Mouse (Mus musculus) hindbrain, postnatal 0 days (tissue): ENCODE data around the gene Spink2. TPM values are rescaled to one million over a fixed set of nuclear protein-coding genes. Genes with fewer than 3 reads are reported as not detected.
A peak's percentile ranks its signal among the peaks of the same experiment; 100 is the strongest.

Experiments
- ATAC-seq: fragments of 200-750 bp; cut with Nextera tagmentation; 2 replicates; pipeline ENCODE4 v1.8.0; 2017; ENCODE audit warnings: mild to moderate bottlenecking, moderate TSS enrichment, moderate library complexity
- DNase-seq: peaks from one replicate; pipeline ENCODE4 v3.0.0-alpha.2; 2015; ENCODE audit warnings: low spot score
- H3K27ac ChIP-seq: fragments of 300-500 bp; sonication (generic); 2 replicates; pipeline ENCODE4 v1.5.1; 2014; ENCODE audit warnings: mild to moderate bottlenecking
- H3K27me3 ChIP-seq: fragments of 300-500 bp; sonication (generic); 2 replicates; pipeline ENCODE4 v1.6.1; 2014; ENCODE audit warnings: low read length, mixed read lengths; ENCODE audit not compliant: insufficient read depth
- H3K36me3 ChIP-seq: fragments of 300-500 bp; sonication (generic); 2 replicates; pipeline ENCODE4 v1.6.1; 2014; ENCODE audit warnings: low read length, mixed read lengths; ENCODE audit not compliant: insufficient read depth
- H3K4me1 ChIP-seq: fragments of 300-500 bp; sonication (generic); 2 replicates; pipeline ENCODE4 v1.6.1; 2014; ENCODE audit warnings: antibody characterized with exemption, low read length, mixed read lengths; ENCODE audit not compliant: insufficient read depth
- H3K4me2 ChIP-seq: fragments of 300-500 bp; sonication (generic); 2 replicates; pipeline ENCODE4 v1.6.1; 2014; ENCODE audit warnings: low read depth, mild to moderate bottlenecking, low read length, moderate library complexity, mixed read lengths
- H3K4me3 ChIP-seq: fragments of 300-500 bp; sonication (generic); 2 replicates; pipeline ENCODE4 v1.5.1; 2014; ENCODE audit warnings: low read length
- H3K9ac ChIP-seq: fragments of 300-500 bp; sonication (generic); replicated peaks from 2 replicates; pipeline ENCODE4 v1.6.1; 2014; ENCODE audit warnings: mild to moderate bottlenecking, low read length, moderate library complexity, mixed read lengths
- H3K9me3 ChIP-seq: fragments of 300-500 bp; sonication (generic); 2 replicates; pipeline ENCODE4 v1.6.1; 2016; ENCODE audit warnings: low read length, mixed read lengths
- CTCF ChIP-seq: IDR thresholded peaks from 2 replicates; pipeline ENCODE4 v1.5.1; 2016; ENCODE audit warnings: antibody characterized with exemption, control low read depth, low read depth
- WGBS: fragments of 180-500 bp; shearing (Covaris S2); extraction: QIAGEN DNeasy Blood & Tissue Kit; methylation state at CpG from one replicate; pipeline ENCODE4 v1.1.7; 2014; 5-methylcytosine and 5-hydroxymethylcytosine counted together
- polyA plus RNA-seq: library from polyadenylated mRNA; unstranded; fragments of >200 nt; fragmentation: Nextera tagmentation; extraction: Ambion mirVana; gene quantifications from 2 replicates; pipeline ENCODE4 v1.2.1, GENCODE M21; 2015
- total RNA-seq: library from RNA; depleted of rRNA; stranded (reverse); fragments of >200 nt; gene quantifications from 2 replicates; pipeline ENCODE4 v1.2.3, GENCODE M21; 2014; rRNA removed

Gene Spink2
- total RNA-seq (not detected in 2 replicates), polyA plus RNA-seq (0.26 and 0.61 TPM in 2 replicates)

- Histone ChIP-seq H3K9me3 (no peaks in the 10 kb centered on the region), H3K4me2 (peak within 1 kb of the TSS; percentile 52), H3K9ac (no peak within 1 kb of the TSS; the same call in 1 of the 2 replicates), H3K4me3 (peak within 1 kb of the TSS; percentile 22), H3K36me3 (no peaks in the 10 kb centered on the region), H3K4me1 (no peaks in the 10 kb centered on the region), H3K27me3 (no peaks in the 10 kb centered on the region), H3K27ac (no peak within 1 kb of the TSS)
- TF ChIP-seq CTCF = no peak
- DNase-seq (peak; percentile 9), ATAC-seq (peak; percentile 47)
- WGBS = 9% methylated on average over 17 of the region's 18 CpGs
Measured at GRCm38 (mm10) chr5:77211236-77211635, at the start of gene Spink2. Gene Spink2 (minus strand): TSS chr5:77211471.

DNA sequence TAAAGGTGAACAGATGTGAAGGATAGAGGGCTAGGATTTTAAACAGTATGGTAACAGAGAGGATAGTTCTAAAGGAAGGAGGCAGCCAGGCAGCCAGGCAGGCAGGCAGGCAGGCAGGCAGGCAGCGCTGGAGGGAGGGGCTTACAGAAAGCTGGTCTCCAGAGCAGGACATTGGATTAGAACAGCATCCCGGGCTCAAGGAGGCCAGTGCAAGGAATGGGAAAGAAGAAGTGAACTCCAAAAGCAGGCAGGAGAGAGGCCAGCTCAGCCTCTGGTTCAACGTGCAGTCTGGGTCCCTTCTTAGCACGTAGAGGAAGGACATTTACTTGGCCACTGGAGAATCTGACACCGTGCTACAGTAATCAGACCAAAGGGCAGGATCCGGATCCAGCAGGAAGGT is 48.9 kb upstream of the Spink2 start:
- Histone ChIP-seq H3K9me3 (no peaks in the 10 kb centered on the region), H3K4me3 (no peak overlapping the region), H3K36me3 (no peaks in the 10 kb centered on the region), H3K4me2 (no peak overlapping the region), H3K9ac (no peak overlapping the region), H3K27ac (no peak overlapping the region), H3K4me1 (no peaks in the 10 kb centered on the region), H3K27me3 (no peaks in the 10 kb centered on the region)
- no peak for ATAC-seq
- 64% methylated on average over 6 of the region's 6 CpGs for WGBS
- TF ChIP-seq CTCF = no peak
- DNase-seq = no peak

- TF ChIP-seq CTCF = no peak
- no peak for ATAC-seq
- Histone ChIP-seq H3K4me2 (no peak overlapping the region), H3K27ac (no peak overlapping the region), H3K9ac (no peak overlapping the region), H3K4me1 (no peaks in the 10 kb centered on the region), H3K9me3 (no peaks in the 10 kb centered on the region), H3K36me3 (no peaks in the 10 kb centered on the region), H3K27me3 (no peaks in the 10 kb centered on the region), H3K4me3 (no peak overlapping the region)
- DNase-seq = no peak
Measured at GRCm38 (mm10) chr5:77259315-77259714, 48.0 kb upstream of the Spink2 start.

DNA sequence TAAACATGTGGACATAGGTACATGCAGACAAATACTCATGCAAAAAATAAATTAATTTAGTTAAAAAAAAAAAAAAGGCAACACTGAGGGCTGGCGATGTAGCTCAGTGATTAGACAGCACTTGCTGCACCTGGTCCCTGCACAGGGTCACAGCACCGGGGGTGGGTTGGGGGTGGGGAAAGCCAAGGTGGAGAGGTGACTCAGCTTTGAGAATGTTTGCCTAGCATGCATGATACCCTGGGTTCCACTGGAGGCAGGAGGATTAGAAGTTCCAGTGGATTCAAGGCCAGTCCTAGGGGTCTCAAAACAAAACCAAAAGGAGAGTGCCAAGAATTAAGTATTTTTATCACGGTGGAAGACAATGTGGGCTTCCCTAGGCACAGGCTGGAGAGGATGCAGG is 46.3 kb upstream of the Spink2 start:
- Histone ChIP-seq H3K9me3 (no peaks in the 10 kb centered on the region), H3K27me3 (no peaks in the 10 kb centered on the region), H3K4me2 (no peak overlapping the region), H3K27ac (no peak overlapping the region), H3K36me3 (no peaks in the 10 kb centered on the region), H3K9ac (no peak overlapping the region), H3K4me1 (no peaks in the 10 kb centered on the region), H3K4me3 (no peak overlapping the region)
- WGBS = 84% methylated on average over 3 of the region's 3 CpGs
- no peak for ATAC-seq
- DNase-seq = no peak
- TF ChIP-seq CTCF = no peak

DNA sequence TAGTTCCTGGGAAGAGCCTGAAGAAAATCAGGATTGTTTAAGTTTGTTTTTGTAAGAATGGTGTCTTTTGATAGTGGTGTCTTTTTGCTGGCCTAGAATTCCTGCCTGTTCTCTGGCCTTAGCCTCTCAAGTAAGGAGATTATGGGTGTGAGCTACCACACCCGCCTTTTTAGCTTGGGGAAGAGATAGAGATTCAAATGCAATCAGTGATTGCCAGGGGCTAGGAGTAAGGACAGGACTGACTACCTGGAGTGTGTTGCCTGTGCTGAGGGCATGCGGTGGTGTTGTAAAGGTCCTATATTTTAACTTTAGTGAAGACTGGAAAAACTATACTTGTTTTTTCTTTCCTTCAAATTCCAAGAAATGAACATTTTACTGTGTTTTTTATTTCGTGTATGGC is 43.1 kb upstream of the Spink2 start:
- no peak overlapping the region for H3K27ac ChIP-seq
- H3K4me1 ChIP-seq = no peaks in the 10 kb centered on the region
- WGBS = 73% methylated on average over 3 of the region's 3 CpGs
- ATAC-seq = no peak
- DNase-seq = no peak
- TF ChIP-seq CTCF = no peak
- H3K27me3 ChIP-seq = no peaks in the 10 kb centered on the region
- no peak overlapping the region for H3K9ac ChIP-seq
- no peaks in the 10 kb centered on the region for H3K9me3 ChIP-seq
- H3K36me3 ChIP-seq = no peaks in the 10 kb centered on the region
- no peak overlapping the region for H3K4me2 ChIP-seq
- H3K4me3 ChIP-seq = no peak overlapping the region

- Histone ChIP-seq H3K4me3 (no peak overlapping the region), H3K36me3 (no peaks in the 10 kb centered on the region), H3K27me3 (no peaks in the 10 kb centered on the region), H3K27ac (no peak overlapping the region), H3K9ac (no peak overlapping the region), H3K4me1 (no peaks in the 10 kb centered on the region), H3K9me3 (no peaks in the 10 kb centered on the region), H3K4me2 (no peak overlapping the region)
- ATAC-seq (no peak), DNase-seq (no peak)
- 100% methylated on average over 1 of the region's 1 CpGs for WGBS
- TF ChIP-seq CTCF = no peak
Measured at GRCm38 (mm10) chr5:77253154-77253553, 41.9 kb upstream of the Spink2 start.

DNA sequence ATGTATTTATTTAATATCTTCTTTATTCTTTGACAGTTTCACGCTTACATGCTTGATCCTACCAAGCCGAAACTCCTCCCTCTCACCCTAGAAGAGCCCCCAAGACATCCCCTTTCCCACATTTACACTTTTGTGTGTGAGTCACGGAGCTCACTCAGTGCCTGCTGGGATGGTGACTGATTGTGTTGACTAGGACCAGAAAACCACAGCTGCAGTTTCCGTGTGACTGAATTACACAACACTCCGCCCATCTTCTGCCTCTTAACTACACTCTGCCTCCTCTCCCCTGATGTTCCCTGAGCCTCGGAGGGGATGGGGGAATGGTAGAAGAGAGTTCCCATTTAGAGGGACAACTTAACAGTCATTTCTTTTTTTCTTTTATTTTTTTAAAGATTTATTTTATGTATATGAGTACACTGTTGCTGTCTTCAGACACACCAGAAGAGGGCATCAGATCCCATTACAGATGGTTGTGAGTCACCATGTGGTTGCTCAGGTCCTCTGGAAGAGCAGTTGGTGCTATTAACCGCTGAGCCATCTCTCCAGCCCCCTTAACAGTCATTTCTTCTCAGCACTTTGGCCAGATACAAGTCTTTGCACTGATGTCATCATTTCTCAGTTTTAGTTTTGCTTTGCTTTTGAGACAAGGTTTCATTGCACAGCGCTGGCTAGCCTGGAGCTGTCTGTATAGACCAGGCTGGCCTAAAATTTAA is 41.0 kb upstream of the Spink2 start:
- Histone ChIP-seq H3K4me2 (no peak overlapping the region), H3K36me3 (no peaks in the 10 kb centered on the region), H3K4me1 (no peaks in the 10 kb centered on the region), H3K27ac (no peak overlapping the region), H3K4me3 (no peak overlapping the region), H3K9ac (no peak overlapping the region), H3K9me3 (no peaks in the 10 kb centered on the region), H3K27me3 (no peaks in the 10 kb centered on the region)
- TF ChIP-seq CTCF = no peak
- DNase-seq (no peak), ATAC-seq (no peak)
- WGBS = 64% methylated on average over 8 of the region's 8 CpGs
